ENCODE assay signal across 1 mouse cellular context in genomic region chr13:83572469-83572868, GRCm38 (mm10).
TF ChIP-seq lines count a peak whose summit lies in the region.

No protein-coding gene starts in this region.

TF ChIP-seq in CH12.LX, 34 proteins besides CTCF, POLR2A, EP300 and RAD21 (continued from another document):
- TF ChIP-seq RCOR1 (conservative IDR thresholded peaks at IDR 0.05; ENCODE audit: low read depth, low read length), result peak; percentile 94
- no peak for TF ChIP-seq KAT2A (IDR thresholded peaks at IDR 0.05; ENCODE audit: insufficient replicate concordance, low read length)
- TF ChIP-seq GABPA (IDR thresholded peaks at IDR 0.05; ENCODE audit: insufficient replicate concordance, low read depth, low read length), result no peak
- TF ChIP-seq NELFE (IDR thresholded peaks at IDR 0.05; ENCODE audit: low read depth, low read length), result no peak
- peak; percentile 78; the same call in 1 of the 2 replicates for TF ChIP-seq MYC (IDR thresholded peaks at IDR 0.05; ENCODE audit: low read depth, low read length)
- peak; percentile 94 for TF ChIP-seq SIN3A (IDR thresholded peaks at IDR 0.05; ENCODE audit: low read length)
- TF ChIP-seq IRF4 (IDR thresholded peaks at IDR 0.05; ENCODE audit: low read depth, low read length), result peak; percentile 98
- TF ChIP-seq JUN (IDR thresholded peaks at IDR 0.05; ENCODE audit: insufficient read depth, low read depth, low read length), result peak; percentile 94
